ENCODE assay signal across 13 mouse cellular contexts in the genomic region with DNA sequence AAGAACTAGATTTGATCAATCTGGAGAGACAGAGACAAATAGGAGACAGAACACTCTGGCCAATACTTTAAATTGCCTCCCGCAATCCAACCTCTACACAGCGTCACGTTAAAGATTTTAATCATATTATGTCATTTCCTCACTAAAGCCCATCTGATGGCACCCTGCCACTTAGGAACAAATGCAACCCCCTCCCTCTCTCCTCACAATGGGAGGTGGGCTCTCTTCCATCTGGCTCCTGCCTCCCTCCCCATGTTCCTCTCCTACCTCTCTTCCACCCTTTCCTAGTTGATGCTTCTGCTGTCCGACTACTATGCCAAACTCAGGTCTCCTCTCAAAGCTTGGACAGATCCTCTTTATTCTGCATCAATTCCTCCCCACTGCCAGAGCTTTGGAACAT.
"Had no signal": no experiment of that assay in that cellular context is flagged by ENCODE, and none has a peak within 500 bp of the region (broad histone marks: within the 10 kb centered on the region; RNA-seq: fewer than 3 reads in every experiment).

No protein-coding gene starts in this region.

- DNase-seq: gastrocnemius, adult 2 months; gastrocnemius, postnatal 10 days; gastrocnemius, postnatal 25 days; heart, adult 18-20 months; heart, postnatal 10 days; heart, postnatal 4 days; kidney, adult 18-20 months; kidney, adult 8-10 months; kidney, postnatal 10 days; kidney, postnatal 25 days; kidney, postnatal 4 days; liver; liver, embryonic 13.5 days had no signal
